Mouse (Mus musculus) hindbrain, embryonic 16.5 days (tissue): ENCODE measurements around the gene Fbxo2. TPM values are rescaled to one million over a fixed set of nuclear protein-coding genes. Genes with fewer than 3 reads are reported as not detected.
"Not testable (repeated sequence)": the region's sequence is repeated elsewhere in the genome, so short reads cannot be mapped to it uniquely, and the experiment has no call there.

Experiments used
- ATAC-seq: fragments of 200-750 bp; cut with Nextera tagmentation; 2 replicates; pipeline ENCODE4 v1.8.0; 2017; ENCODE audit warnings: moderate TSS enrichment, moderate library complexity
- H3K27ac ChIP-seq: fragments of 300-500 bp; sonication (generic); 2 replicates; pipeline ENCODE4 v1.5.1; 2014; ENCODE audit warnings: low read depth, mild to moderate bottlenecking, control low read depth, low read length, moderate library complexity
- H3K27me3 ChIP-seq: fragments of 300-500 bp; sonication (generic); replicated peaks from 2 replicates; pipeline ENCODE4 v1.6.1; 2014; ENCODE audit warnings: low read length; ENCODE audit not compliant: control insufficient read depth, insufficient read depth
- H3K36me3 ChIP-seq: fragments of 300-500 bp; sonication (generic); 2 replicates; pipeline ENCODE4 v1.6.1; 2014; ENCODE audit warnings: mild to moderate bottlenecking, low read length, moderate library complexity, mixed read lengths; ENCODE audit not compliant: control insufficient read depth, insufficient read depth
- H3K4me1 ChIP-seq: fragments of 300-500 bp; sonication (generic); 2 replicates; pipeline ENCODE4 v1.6.1; 2014; ENCODE audit warnings: low read depth, low read length; ENCODE audit not compliant: control insufficient read depth, insufficient read depth
- H3K4me2 ChIP-seq: fragments of 300-500 bp; sonication (generic); 2 replicates; pipeline ENCODE4 v1.6.1; 2014; ENCODE audit warnings: mild to moderate bottlenecking, low read length, control low read depth, moderate library complexity
- H3K4me3 ChIP-seq: fragments of 300-500 bp; sonication (generic); 2 replicates; pipeline ENCODE4 v1.5.1; 2014; ENCODE audit warnings: mild to moderate bottlenecking, low read length, control low read depth, moderate library complexity
- H3K9ac ChIP-seq: fragments of 300-500 bp; sonication (generic); 2 replicates; pipeline ENCODE4 v1.6.1; 2014; ENCODE audit warnings: low read depth, mild to moderate bottlenecking, control low read depth, low read length, moderate library complexity
- H3K9me3 ChIP-seq: fragments of 300-500 bp; sonication (generic); 2 replicates; pipeline ENCODE4 v1.6.1; 2014; ENCODE audit warnings: mild to moderate bottlenecking, low read length, moderate library complexity; ENCODE audit not compliant: control insufficient read depth
- WGBS: fragments of 180-500 bp; shearing (Covaris S2); extraction: QIAGEN DNeasy Blood & Tissue Kit; methylation state at CpG from one replicate; pipeline ENCODE4 v1.1.7; 2014; 5-methylcytosine and 5-hydroxymethylcytosine counted together
- polyA plus RNA-seq: library from polyadenylated mRNA; unstranded; fragments of >200 nt; fragmentation: Nextera tagmentation; extraction: Ambion mirVana; gene quantifications from 2 replicates; pipeline ENCODE4 v1.2.1, GENCODE M21; 2015

Gene Fbxo2
- polyA plus RNA-seq, 1 experiment from 2014 or later, result 31.1 TPM

DNA sequence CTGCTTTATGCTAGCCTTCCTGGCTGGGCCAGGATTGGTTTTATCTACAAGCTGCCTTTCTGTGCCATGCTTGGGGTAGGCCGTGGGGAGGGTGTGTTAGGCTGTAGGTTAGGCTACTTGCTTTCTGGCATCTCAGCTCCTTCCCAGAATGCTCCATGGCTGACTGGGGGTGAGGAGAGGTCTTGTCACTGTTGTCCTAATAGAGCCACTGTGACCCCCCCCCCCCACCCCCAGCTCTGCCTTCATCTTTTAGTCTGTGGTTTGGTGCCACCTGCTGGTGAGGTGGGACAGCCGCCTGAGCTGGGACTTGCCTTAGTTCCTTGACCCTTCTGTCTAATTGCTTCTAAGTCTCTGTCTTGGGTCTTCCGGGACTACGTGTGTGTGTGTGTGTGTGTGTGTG lies 6.6 kb downstream of the Fbxo2 start:
- H3K9ac ChIP-seq, result peak overlapping the region; percentile 28; the same call in 1 of the 2 replicates
- WGBS, result 14% methylated on average over 4 of the region's 4 CpGs
- H3K9me3 ChIP-seq, result no peaks in the 10 kb centered on the region
- ATAC-seq, result peak; percentile 12; the same call in 1 of the 2 replicates
- no peak overlapping the region for H3K4me3 ChIP-seq
- peak overlapping the region; percentile 39 for H3K4me2 ChIP-seq
- H3K36me3 ChIP-seq, result no peaks in the 10 kb centered on the region
- H3K27ac ChIP-seq, result peak overlapping the region; percentile 78
- peaks cover 35% of the 10 kb centered on the region for H3K27me3 ChIP-seq
- peaks cover 15% of the 10 kb centered on the region for H3K4me1 ChIP-seq

DNA sequence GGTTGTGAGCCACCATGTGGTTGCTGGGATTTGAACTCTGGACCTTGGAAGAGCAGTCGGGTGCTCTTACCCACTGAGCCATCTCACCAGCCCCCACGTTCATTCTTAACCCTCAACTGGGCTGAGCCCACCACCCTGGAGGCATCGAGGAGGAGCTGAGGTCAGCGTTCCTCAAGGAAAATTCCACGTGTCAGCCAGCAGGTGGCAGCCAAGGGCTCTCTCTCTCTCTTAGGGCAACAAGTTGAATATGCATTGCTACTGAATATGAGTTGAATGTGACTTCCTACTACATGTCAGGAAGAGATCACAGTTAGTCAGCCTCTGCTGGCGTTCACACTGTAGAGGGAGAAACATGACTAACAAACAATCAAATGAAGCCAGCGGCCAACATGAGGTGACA lies 7.9 kb downstream of the Fbxo2 start:
- WGBS, result 24% methylated on average over 7 of the region's 7 CpGs
- H3K27ac ChIP-seq, result no peak overlapping the region
- no peaks in the 10 kb centered on the region for H3K36me3 ChIP-seq
- H3K9me3 ChIP-seq, result no peaks in the 10 kb centered on the region
- H3K4me1 ChIP-seq, result peaks cover 14% of the 10 kb centered on the region
- H3K4me2 ChIP-seq, result no peak overlapping the region
- no peak for ATAC-seq
- H3K27me3 ChIP-seq, result peaks cover 27% of the 10 kb centered on the region
- H3K4me3 ChIP-seq, result no peak overlapping the region
- H3K9ac ChIP-seq, result no peak overlapping the region

DNA sequence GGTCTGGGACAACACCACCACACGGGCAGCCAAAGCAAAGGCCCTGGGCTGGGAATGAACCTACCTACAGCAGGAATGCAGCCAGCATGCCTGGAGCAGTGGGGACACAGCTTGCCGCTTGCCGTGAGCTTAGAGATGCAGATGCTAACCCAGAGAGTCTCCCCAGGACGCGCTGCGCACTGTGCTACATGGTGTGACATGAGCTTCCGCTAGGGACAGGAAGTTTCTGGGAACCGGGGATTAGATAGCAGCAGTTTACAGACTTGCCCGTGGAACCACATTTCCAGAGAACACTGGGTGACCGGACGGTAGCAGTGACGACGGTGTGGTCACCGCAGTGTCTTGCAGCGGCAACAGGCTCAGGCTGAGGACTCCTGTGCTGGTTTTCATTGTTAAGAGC lies 9.2 kb downstream of the Fbxo2 start:
- no peak overlapping the region for H3K4me3 ChIP-seq
- H3K27me3 ChIP-seq, result peaks cover 21% of the 10 kb centered on the region
- peaks cover 15% of the 10 kb centered on the region for H3K4me1 ChIP-seq
- no peak overlapping the region for H3K9ac ChIP-seq
- no peaks in the 10 kb centered on the region for H3K36me3 ChIP-seq
- H3K9me3 ChIP-seq, result no peaks in the 10 kb centered on the region
- no peak for ATAC-seq
- no peak overlapping the region for H3K27ac ChIP-seq
- 21% methylated on average over 15 of the region's 15 CpGs for WGBS
- H3K4me2 ChIP-seq, result no peak overlapping the region

DNA sequence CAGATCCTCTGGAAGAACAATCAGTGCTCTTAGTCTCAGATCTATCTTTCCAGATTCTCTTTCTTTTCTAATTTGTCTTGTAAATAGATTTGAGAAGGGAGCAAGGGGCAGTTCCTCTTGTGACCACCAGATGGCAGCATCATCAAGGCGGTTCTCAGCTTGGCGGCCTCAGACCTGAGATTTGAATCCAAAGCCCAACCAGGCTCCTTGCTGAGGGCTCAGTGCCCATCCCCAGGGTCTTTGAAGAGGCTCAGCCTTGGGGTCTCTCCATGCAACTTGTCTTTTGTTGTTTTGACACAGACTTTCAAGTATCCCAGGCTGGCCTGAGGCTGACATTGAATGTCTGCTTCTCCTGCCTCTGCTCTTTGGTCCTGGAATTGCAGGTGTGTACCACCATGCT lies 10.4 kb downstream of the Fbxo2 start:
- H3K9ac ChIP-seq, result no peak overlapping the region
- peaks cover 17% of the 10 kb centered on the region for H3K4me1 ChIP-seq
- H3K9me3 ChIP-seq, result no peaks in the 10 kb centered on the region
- H3K4me2 ChIP-seq, result no peak overlapping the region
- no peak overlapping the region for H3K4me3 ChIP-seq
- no peak overlapping the region for H3K27ac ChIP-seq
- H3K27me3 ChIP-seq, result peaks cover 9% of the 10 kb centered on the region
- WGBS, result 0% methylated on average over 2 of the region's 2 CpGs
- no peak for ATAC-seq
- no peaks in the 10 kb centered on the region for H3K36me3 ChIP-seq

DNA sequence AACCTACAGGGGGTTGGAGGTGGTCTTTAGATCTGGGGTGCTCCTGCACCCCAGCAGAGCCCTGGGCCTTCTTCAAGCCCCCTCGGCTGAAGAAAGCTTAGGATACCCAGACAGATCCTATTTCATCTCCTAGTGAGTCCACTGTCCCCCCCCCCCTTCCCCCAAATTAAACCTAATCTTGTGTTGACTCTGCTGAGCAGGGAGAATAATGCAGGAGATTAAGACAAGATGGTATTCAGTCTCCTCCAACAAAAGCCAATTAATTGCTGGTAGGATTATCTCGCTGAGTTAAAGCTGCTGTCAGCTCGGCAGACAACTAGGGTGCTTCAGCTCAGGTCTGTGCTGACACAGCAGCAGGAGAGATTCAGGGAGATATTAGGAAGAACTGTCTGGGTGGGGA lies 10.8 kb downstream of the Fbxo2 start:
- 48% methylated on average over 3 of the region's 3 CpGs for WGBS
- peaks cover 6% of the 10 kb centered on the region; the same call in 1 of the 2 replicates for H3K27me3 ChIP-seq

DNA sequence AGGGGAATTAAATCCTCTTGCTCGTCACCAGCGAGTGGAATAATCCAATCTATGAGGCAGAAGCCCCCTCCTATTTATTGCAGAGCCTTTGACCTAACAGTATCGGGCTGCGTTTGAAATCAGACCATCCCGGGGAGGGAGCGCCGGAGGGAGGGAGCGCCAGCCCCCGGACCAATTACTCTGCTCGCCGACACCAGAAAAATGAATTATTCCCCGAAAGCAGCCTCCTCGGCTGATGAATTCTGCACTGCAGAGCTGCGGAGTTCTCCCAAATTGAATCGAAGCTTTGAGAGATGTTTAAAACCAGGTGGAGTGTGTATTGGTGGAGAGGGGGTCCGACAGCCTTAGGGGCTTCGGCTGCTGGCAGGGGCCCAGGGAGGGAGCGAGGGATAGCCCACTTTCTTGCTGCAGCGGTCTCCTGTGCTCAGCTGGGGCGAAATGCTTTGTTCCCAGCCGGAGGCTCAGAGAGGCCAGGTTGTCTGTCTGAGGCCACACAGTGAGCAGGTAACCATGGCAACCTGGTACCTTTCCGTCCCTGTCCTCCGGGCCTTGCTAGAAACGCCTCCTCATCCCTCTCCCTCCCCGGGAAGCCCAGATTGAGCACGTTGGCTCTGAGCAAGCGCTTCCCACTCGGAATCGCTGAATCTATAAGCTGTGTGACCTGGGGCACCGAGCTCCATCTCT lies 13.5 kb downstream of the Fbxo2 start:
- Histone ChIP-seq H3K27ac (peak overlapping the region; percentile 78), H3K4me1 (peaks cover 14% of the 10 kb centered on the region), H3K9ac (peak overlapping the region; percentile 57), H3K36me3 (no peaks in the 10 kb centered on the region), H3K4me2 (peak overlapping the region; percentile 67), H3K9me3 (no peaks in the 10 kb centered on the region), H3K27me3 (peaks cover 7% of the 10 kb centered on the region), H3K4me3 (peak overlapping the region; percentile 32)
- WGBS, result under 1% methylated on average over 30 of the region's 30 CpGs
- peak; percentile 72 for ATAC-seq

More for the DNA sequence above, 10.8 kb downstream of the Fbxo2 start:
- peaks cover 18% of the 10 kb centered on the region for H3K4me1 ChIP-seq
- no peak overlapping the region for H3K9ac ChIP-seq
- H3K36me3 ChIP-seq, result no peaks in the 10 kb centered on the region
- no peak overlapping the region for H3K4me3 ChIP-seq
- no peak overlapping the region for H3K27ac ChIP-seq
- ATAC-seq, result no peak
- H3K4me2 ChIP-seq, result no peak overlapping the region
- no peaks in the 10 kb centered on the region for H3K9me3 ChIP-seq

DNA sequence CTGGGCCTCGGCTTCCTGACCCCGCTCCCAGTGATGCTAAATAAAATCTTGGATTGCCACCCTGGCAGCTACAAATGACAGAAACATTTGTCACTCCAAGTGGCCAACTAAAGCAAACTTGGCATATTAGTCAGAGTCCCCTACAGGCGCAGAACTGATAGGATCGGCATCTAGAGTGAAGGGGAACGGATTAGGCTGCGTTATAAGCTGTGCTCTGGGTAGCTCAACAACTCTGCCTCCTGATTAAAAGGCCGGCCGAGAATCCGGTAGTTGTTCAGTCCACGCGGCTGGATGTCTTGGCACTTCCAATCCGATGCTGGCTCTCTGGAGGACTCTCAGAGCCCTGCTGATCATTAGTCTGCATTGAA lies 14.1 kb downstream of the Fbxo2 start:
- WGBS, result 7% methylated on average over 12 of the region's 12 CpGs
- peak overlapping the region; percentile 57 for H3K9ac ChIP-seq
- H3K4me2 ChIP-seq, result peak overlapping the region; percentile 67
- 0 out of 2 replicates have a peak, but pooled peaks have one; percentile 7 for ATAC-seq
- peaks cover 7% of the 10 kb centered on the region for H3K27me3 ChIP-seq
- H3K9me3 ChIP-seq, result no peaks in the 10 kb centered on the region
- peak overlapping the region; percentile 78 for H3K27ac ChIP-seq
- H3K4me3 ChIP-seq, result no peak overlapping the region; the same call in 1 of the 2 replicates
- peaks cover 14% of the 10 kb centered on the region for H3K4me1 ChIP-seq
- no peaks in the 10 kb centered on the region for H3K36me3 ChIP-seq

DNA sequence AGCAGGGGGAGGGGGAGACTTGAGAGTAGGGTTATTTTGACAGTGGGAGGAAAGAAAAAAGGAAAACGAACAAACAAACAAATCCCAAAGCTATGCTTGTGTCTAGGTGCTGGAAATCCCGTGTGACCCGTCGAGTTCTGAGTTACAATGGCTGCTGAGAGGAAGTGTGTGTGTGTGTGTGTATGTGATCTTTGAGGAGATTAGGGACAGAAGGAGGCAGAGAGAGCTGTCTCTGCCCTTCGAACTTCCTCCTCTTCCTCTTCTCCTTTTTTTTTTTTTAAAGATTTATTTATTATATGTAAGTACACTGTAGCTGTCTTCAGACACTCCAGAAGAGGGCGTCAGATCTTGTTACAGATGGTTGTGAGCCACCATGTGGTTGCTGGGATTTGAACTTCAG lies 16.2 kb downstream of the Fbxo2 start:
- H3K27me3 ChIP-seq, H3K4me2 ChIP-seq, H3K36me3 ChIP-seq, H3K9me3 ChIP-seq, ATAC-seq, H3K4me3 ChIP-seq, H3K27ac ChIP-seq, H3K9ac ChIP-seq: not testable (repeated sequence)
- H3K4me1 ChIP-seq, result peaks cover 14% of the 10 kb centered on the region
- 81% methylated on average over 5 of the region's 6 CpGs for WGBS

DNA sequence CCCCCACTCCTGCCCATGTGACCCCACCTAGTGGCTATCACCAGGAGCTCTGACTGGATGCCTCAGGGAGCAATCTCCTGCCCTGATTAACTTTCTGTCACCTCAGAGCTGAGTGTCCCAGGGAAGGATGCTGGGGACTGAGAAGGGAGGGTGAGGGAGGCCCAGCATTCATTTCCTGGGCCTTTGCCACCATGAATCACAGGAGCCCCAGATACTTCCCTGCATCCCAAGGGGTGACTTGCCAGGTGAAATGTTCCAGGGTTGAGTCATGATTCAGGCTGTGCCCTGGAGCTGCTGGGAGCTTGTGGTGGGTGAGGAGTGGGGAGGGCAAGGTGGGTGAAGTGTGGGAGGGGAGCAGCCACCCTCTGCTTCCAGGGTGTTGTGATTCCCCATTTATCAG lies 17.3 kb downstream of the Fbxo2 start:
- Histone ChIP-seq H3K4me3 (no peak overlapping the region), H3K27me3 (peaks cover 3% of the 10 kb centered on the region), H3K27ac (no peak overlapping the region), H3K4me2 (no peak overlapping the region), H3K9ac (peak overlapping the region; percentile 17), H3K36me3 (no peaks in the 10 kb centered on the region), H3K9me3 (no peaks in the 10 kb centered on the region), H3K4me1 (peaks cover 17% of the 10 kb centered on the region)
- ATAC-seq, result no peak
